Mouse (Mus musculus): ENCODE results near the gene G430095P16Rik.

DNA sequence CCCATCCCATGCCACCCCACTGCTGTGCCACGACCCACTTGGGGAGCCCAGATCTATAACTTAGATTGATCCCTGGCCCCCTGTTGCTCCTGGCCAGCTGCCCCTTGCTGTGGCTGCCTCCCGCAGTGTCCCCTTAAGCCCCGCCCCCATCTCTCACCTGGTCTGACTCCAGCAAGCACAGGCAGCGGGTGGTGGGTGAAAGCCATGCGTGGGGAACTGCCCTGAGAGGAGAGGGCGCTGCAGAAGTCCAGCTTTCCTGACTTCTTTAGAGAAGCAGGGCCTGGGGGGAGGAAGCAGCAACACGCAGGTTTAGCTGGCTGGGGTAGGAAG, 729 bp downstream of the G430095P16Rik start:
- TF ChIP-seq CTCF (IDR thresholded peaks at IDR 0.05; ENCODE audit: insufficient read depth, low read depth, low read length): no peak
- no peak for TF ChIP-seq POLR2A (IDR thresholded peaks at IDR 0.05; ENCODE audit: insufficient read depth, low read depth, low read length)

All from olfactory bulb, adult 2 months (tissue).